Mouse (Mus musculus): ENCODE measurements around the gene Grm8.

DNA sequence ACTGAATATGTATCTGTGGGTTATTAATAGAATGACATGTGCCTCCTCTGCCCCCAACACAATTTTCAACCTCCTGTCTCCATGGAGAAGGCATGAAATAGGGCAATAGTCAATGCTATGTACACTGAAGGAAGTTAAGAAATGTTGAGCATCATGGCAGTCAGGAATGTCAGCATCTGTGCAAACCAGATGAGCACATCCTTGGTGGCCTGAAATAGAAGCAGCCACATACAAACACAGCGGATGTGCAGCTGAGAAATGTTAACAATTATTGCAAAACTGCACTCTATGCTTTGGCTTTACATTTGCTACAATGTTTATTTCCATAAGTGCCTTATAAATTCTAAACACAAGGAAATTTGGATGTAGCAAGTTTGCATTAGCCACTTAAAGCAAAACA lies 819.0 kb downstream of the Grm8 start:
- TF ChIP-seq POLR2A (IDR thresholded peaks at IDR 0.05; ENCODE audit: control insufficient read depth, extremely low read depth, insufficient read depth, low read length, poor library complexity) (no peak), CTCF (IDR thresholded peaks at IDR 0.05; ENCODE audit: borderline replicate concordance, control insufficient read depth, extremely low read depth, insufficient read depth, low read length, poor library complexity) (no peak)
